Mouse (Mus musculus) heart, adult 2 months (tissue): ENCODE data around the gene Trim61.

Experiments used
- CTCF ChIP-seq: fragments of 200-600 bp; IDR thresholded peaks from 2 replicates; pipeline ENCODE4 v1.8.1; 2022; ENCODE audit warnings: antibody characterized with exemption, mild to moderate bottlenecking, moderate library complexity
- POLR2A ChIP-seq: fragments of 200-500 bp; IDR thresholded peaks from 2 replicates; pipeline ENCODE4 v1.6.1; 2011; ENCODE audit warnings: mild to moderate bottlenecking, low read depth, low read length, control low read depth; ENCODE audit not compliant: insufficient read depth

DNA sequence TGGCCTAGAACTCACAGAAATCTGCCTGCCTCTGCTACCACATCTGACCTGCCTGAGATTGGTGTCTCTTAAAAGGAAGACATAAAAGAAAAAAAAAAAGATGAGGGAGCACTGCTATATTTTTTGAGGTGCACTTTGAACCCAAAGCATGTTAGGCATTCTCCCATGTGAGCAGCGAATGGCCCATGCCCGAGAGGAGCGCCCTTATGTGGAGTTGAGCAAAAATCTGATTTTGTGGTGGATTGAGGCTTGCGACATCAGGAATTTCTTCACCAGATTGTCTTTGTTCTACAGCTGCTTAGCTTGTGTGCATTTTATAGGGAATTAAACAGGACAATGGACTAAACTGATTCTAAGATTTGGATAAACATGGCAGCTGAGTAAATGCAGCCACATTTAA lies 28.9 kb upstream of the Trim61 start:
- TF ChIP-seq CTCF (no peak), POLR2A (no peak)
